8 mouse cellular contexts compared by ENCODE assay signal in genomic region chr11:62878728-62879127, GRCm38 (mm10). TPM values are rescaled to one million over a fixed set of nuclear protein-coding genes. Genes with fewer than 3 reads are reported as not detected.
DNase-seq lines count a peak whose midpoint lies in the region; ATAC-seq lines count a peak whose summit lies in the region.

No protein-coding gene starts in this region.

- H3K27ac ChIP-seq in embryonic facial prominence, embryonic 11.5 days (replicated peaks; ENCODE audit: low read depth, low read length), result no peak overlapping the region
- no peak overlapping the region for H3K27ac ChIP-seq in hindbrain, embryonic 14.5 days
- peak overlapping the region; percentile 84 for H3K27ac ChIP-seq in midbrain, embryonic 16.5 days (ENCODE audit: low read length)

- H3K27me3 ChIP-seq in embryonic facial prominence, embryonic 11.5 days (ENCODE audit: control insufficient read depth, insufficient read depth, low read length), result no peaks in the 10 kb centered on the region
- H3K27me3 ChIP-seq in hindbrain, embryonic 14.5 days (ENCODE audit: control insufficient read depth, insufficient read depth, low read length), result no peaks in the 10 kb centered on the region
- H3K27me3 ChIP-seq in midbrain, embryonic 16.5 days (ENCODE audit: control insufficient read depth, insufficient read depth, low read depth, low read length), result no peaks in the 10 kb centered on the region

- ATAC-seq in embryonic facial prominence, embryonic 11.5 days (replicated peaks; ENCODE audit: insufficient number of reproducible peaks, low FRiP score, low TSS enrichment, low read depth), result no peak
- ATAC-seq in hindbrain, embryonic 14.5 days (ENCODE audit: low FRiP score), result no peak
- peak; percentile 46; the same call in 1 of the 2 replicates for ATAC-seq in midbrain, embryonic 16.5 days

- peak; percentile 22 to 33 for DNase-seq in left cerebral cortex, postnatal 25 days (ENCODE audit: low spot score in 2 of 2)
- no peak for DNase-seq in left cerebral cortex, adult 8-10 months (ENCODE audit: low spot score in 2 of 2)
- DNase-seq in embryonic facial prominence, embryonic 11.5 days (ENCODE audit: low spot score), result no peak
- no peak for DNase-seq in hindbrain, embryonic 14.5 days (ENCODE audit: low spot score)
- DNase-seq in MN1 (ENCODE audit: low spot score), result no peak
- DNase-seq in thymus, postnatal 0 days (ENCODE audit: low spot score), result no peak
- no peak for DNase-seq in adrenal gland, adult 2 months

- H3K9me3 ChIP-seq in embryonic facial prominence, embryonic 11.5 days (replicated peaks; ENCODE audit: control insufficient read depth, low read length), result no peaks in the 10 kb centered on the region
- H3K9me3 ChIP-seq in hindbrain, embryonic 14.5 days (ENCODE audit: control insufficient read depth, low read length), result no peaks in the 10 kb centered on the region
- H3K9me3 ChIP-seq in midbrain, embryonic 16.5 days (replicated peaks; ENCODE audit: control insufficient read depth, low read length, poor library complexity, severe bottlenecking), result no peaks in the 10 kb centered on the region

- 27% methylated on average over 9 of the region's 9 CpGs for WGBS in embryonic facial prominence, embryonic 11.5 days
- WGBS in hindbrain, embryonic 14.5 days, result 30% methylated on average over 9 of the region's 9 CpGs
- WGBS in midbrain, embryonic 16.5 days, result 28% methylated on average over 9 of the region's 9 CpGs

- H3K4me2 ChIP-seq in embryonic facial prominence, embryonic 11.5 days (ENCODE audit: low read depth, low read length), result peak overlapping the region; percentile 8
- peak overlapping the region; percentile 79 for H3K4me2 ChIP-seq in hindbrain, embryonic 14.5 days (replicated peaks)
- H3K4me2 ChIP-seq in midbrain, embryonic 16.5 days (ENCODE audit: low read length), result peak overlapping the region; percentile 52

- peak overlapping the region; percentile 76 for H3K4me3 ChIP-seq in embryonic facial prominence, embryonic 11.5 days (ENCODE audit: low read depth, low read length)
- H3K4me3 ChIP-seq in hindbrain, embryonic 14.5 days (replicated peaks; ENCODE audit: low read length), result peak overlapping the region; percentile 88
- peak overlapping the region; percentile 69 for H3K4me3 ChIP-seq in midbrain, embryonic 16.5 days (ENCODE audit: low read depth, low read length)

- intact Hi-C loops in left cerebral cortex, postnatal 25 days (cut with DNase I), result no loop called here

- no peaks in the 10 kb centered on the region for H3K36me3 ChIP-seq in embryonic facial prominence, embryonic 11.5 days (replicated peaks; ENCODE audit: control insufficient read depth, insufficient read depth, low read depth, low read length)
- peaks cover 5% of the 10 kb centered on the region for H3K36me3 ChIP-seq in hindbrain, embryonic 14.5 days (replicated peaks; ENCODE audit: control insufficient read depth, insufficient read depth)
- no peaks in the 10 kb centered on the region for H3K36me3 ChIP-seq in midbrain, embryonic 16.5 days (ENCODE audit: control insufficient read depth, insufficient read depth, low read length)

- no peaks in the 10 kb centered on the region for H3K4me1 ChIP-seq in embryonic facial prominence, embryonic 11.5 days (ENCODE audit: control insufficient read depth, insufficient read depth, low read length)
- peaks cover 7% of the 10 kb centered on the region; the same call in 1 of the 2 replicates for H3K4me1 ChIP-seq in hindbrain, embryonic 14.5 days (replicated peaks; ENCODE audit: control insufficient read depth, insufficient read depth, low read length)
- H3K4me1 ChIP-seq in midbrain, embryonic 16.5 days (ENCODE audit: control insufficient read depth, insufficient read depth, low read length), result peaks cover 9% of the 10 kb centered on the region

- H3K9ac ChIP-seq in embryonic facial prominence, embryonic 11.5 days (replicated peaks; ENCODE audit: low read length), result no peak overlapping the region
- peak overlapping the region; percentile 53; the same call in 1 of the 2 replicates for H3K9ac ChIP-seq in hindbrain, embryonic 14.5 days
- no peak overlapping the region for H3K9ac ChIP-seq in midbrain, embryonic 16.5 days (ENCODE audit: low read depth, low read length)

RNA-seq across cellular contexts. Expression of gene Tvp23b, which starts 0.5 kb away (rescaled TPM):
- total RNA-seq in left cerebral cortex, postnatal 25 days (2021), result 10 to 100 TPM; 28.3 to 31.0 TPM
- total RNA-seq in left cerebral cortex, adult 8-10 months (2022), result 10 to 100 TPM; 29.9 to 35.5 (median 30.9) TPM
- 51.1 and 52.7 TPM in 2 replicates for polyA plus RNA-seq in embryonic facial prominence, embryonic 11.5 days (2014; fragmentation: Nextera tagmentation; extraction: Ambion mirVana)
- 52.8 and 58.9 TPM in 2 replicates for polyA plus RNA-seq in hindbrain, embryonic 14.5 days (2014; fragmentation: Nextera tagmentation; extraction: Ambion mirVana)
- polyA plus RNA-seq in midbrain, embryonic 16.5 days (2015; fragmentation: Nextera tagmentation; extraction: Ambion mirVana), result 63.9 and 68.0 TPM in 2 replicates
- polyA plus RNA-seq in thymus, postnatal 0 days (2015; fragmentation: Nextera tagmentation; extraction: Ambion mirVana), result 51.5 and 57.7 TPM in 2 replicates
- total RNA-seq in adrenal gland, adult 2 months (2021), result 10 to 100 TPM; 31.7 to 54.6 TPM
- 3.6 and 4.6 TPM in 2 replicates for polyA plus RNA-seq in adrenal gland, adult 2 months (2012; rRNA removed)

RNA-seq across cellular contexts. Expression of gene Fbxw10, which starts 31.9 kb away (rescaled TPM):
- under 1 TPM; 0.39 to 0.57 TPM for total RNA-seq in left cerebral cortex, postnatal 25 days (2021)
- total RNA-seq in left cerebral cortex, adult 8-10 months (2022), result 1 to 10 TPM in 2 of 4 experiments, under 1 TPM in 2; 0.63 to 2.2 (median 1.0) TPM
- 0.32 and 1.1 TPM in 2 replicates for polyA plus RNA-seq in embryonic facial prominence, embryonic 11.5 days (2014; fragmentation: Nextera tagmentation; extraction: Ambion mirVana)
- 0.25 and 0.61 TPM in 2 replicates for polyA plus RNA-seq in hindbrain, embryonic 14.5 days (2014; fragmentation: Nextera tagmentation; extraction: Ambion mirVana)
- 0.31 and 0.50 TPM in 2 replicates for polyA plus RNA-seq in midbrain, embryonic 16.5 days (2015; fragmentation: Nextera tagmentation; extraction: Ambion mirVana)
- 2.1 and 3.0 TPM in 2 replicates for polyA plus RNA-seq in thymus, postnatal 0 days (2015; fragmentation: Nextera tagmentation; extraction: Ambion mirVana)
- total RNA-seq in adrenal gland, adult 2 months (2021), result under 1 TPM; 0.89 to 0.97 TPM
- 0.41 TPM in 1 of 2 replicates, not detected in the other for polyA plus RNA-seq in adrenal gland, adult 2 months (2012; rRNA removed)

RNA-seq across cellular contexts. Expression of gene Trim16, which starts 58.7 kb away (rescaled TPM):
- total RNA-seq in left cerebral cortex, postnatal 25 days (2021), result 1 to 10 TPM; 2.0 to 3.2 TPM
- total RNA-seq in left cerebral cortex, adult 8-10 months (2022), result 1 to 10 TPM; 1.4 to 1.7 (median 1.5) TPM
- polyA plus RNA-seq in embryonic facial prominence, embryonic 11.5 days (2014; fragmentation: Nextera tagmentation; extraction: Ambion mirVana), result 6.2 and 6.5 TPM in 2 replicates
- polyA plus RNA-seq in hindbrain, embryonic 14.5 days (2014; fragmentation: Nextera tagmentation; extraction: Ambion mirVana), result 7.7 and 8.8 TPM in 2 replicates
- polyA plus RNA-seq in midbrain, embryonic 16.5 days (2015; fragmentation: Nextera tagmentation; extraction: Ambion mirVana), result 6.8 and 8.0 TPM in 2 replicates
- polyA plus RNA-seq in thymus, postnatal 0 days (2015; fragmentation: Nextera tagmentation; extraction: Ambion mirVana), result 4.0 and 4.4 TPM in 2 replicates
- total RNA-seq in adrenal gland, adult 2 months (2021), result 1 to 10 TPM; 5.7 to 9.6 TPM
- polyA plus RNA-seq in adrenal gland, adult 2 months (2012; rRNA removed), result 1.7 and 2.2 TPM in 2 replicates

Comparison
In these comparisons a context has a peak if more than half of its experiments do, and no peak if none do; other contexts are left out.
1. DNase-seq: peak in left cerebral cortex, postnatal 25 days (2 of 2); none in left cerebral cortex, adult 8-10 months (0 of 2), embryonic facial prominence, embryonic 11.5 days (single experiment), hindbrain, embryonic 14.5 days (single experiment), MN1 (single experiment), thymus, postnatal 0 days (single experiment) and adrenal gland, adult 2 months (single experiment).
2. H3K4me2 ChIP-seq: peak in every context shown above with its lines; median percentile 79 in hindbrain, embryonic 14.5 days; 52 in midbrain, embryonic 16.5 days; 8 in embryonic facial prominence, embryonic 11.5 days.
3. Peak in every context shown above with its lines, with median percentiles within 50 percentile points of each other: H3K4me3 ChIP-seq.